Mouse (Mus musculus) megakaryocyte-erythroid progenitor cell, adult 5-6 weeks (primary cell): ENCODE data around the gene Snx32. TPM values are rescaled to one million over a fixed set of nuclear protein-coding genes. Genes with fewer than 3 reads are reported as not detected.

Experiments used
- total RNA-seq, 2 experiments: library from RNA; stranded (forward) in 1 of 2; stranded (reverse) in 1 of 2; fragments of 200-1000, 215-1000 nt in 1 of 2; fragments of >200 nt in 1 of 2; fragmentation: Nextera tagmentation in 1 of 2; gene quantifications; 2 replicates each; pipeline ENCODE4 v1.2.3; 2014 to 2017

Gene Snx32
- total RNA-seq, 2 experiments from 2014 or later = 4.6 to 6.6 TPM

Other genes starting within 250 kb of the Snx32 start
Only the 30 nearest of the 31 such genes appear.
- gene Sf3b2, start 215.1 kb downstream of the Snx32 start, total RNA-seq (2014; fragmentation: Nextera tagmentation) = 181 and 235 TPM in 2 replicates
- gene Sf3b2, start 215.1 kb downstream of the Snx32 start, total RNA-seq (2017) = 274 and 277 TPM in 2 replicates
- not detected in 2 replicates for gene Gal3st3, start 212.2 kb downstream of the Snx32 start, total RNA-seq (2014; fragmentation: Nextera tagmentation)
- gene Gal3st3, start 212.2 kb downstream of the Snx32 start, total RNA-seq (2017) = not detected in 2 replicates
- not detected in 2 replicates for gene Catsper1, start 174.8 kb downstream of the Snx32 start, total RNA-seq (2014; fragmentation: Nextera tagmentation)
- not detected in 2 replicates for gene Catsper1, start 174.8 kb downstream of the Snx32 start, total RNA-seq (2017)
- not detected in 2 replicates for gene Cst6, start 161.0 kb downstream of the Snx32 start, total RNA-seq (2014; fragmentation: Nextera tagmentation)
- gene Cst6, start 161.0 kb downstream of the Snx32 start, total RNA-seq (2017) = not detected in 2 replicates
- gene Eif1ad, start 143.8 kb downstream of the Snx32 start, total RNA-seq (2014; fragmentation: Nextera tagmentation) = 50.1 and 56.4 TPM in 2 replicates
- gene Eif1ad, start 143.8 kb downstream of the Snx32 start, total RNA-seq (2017) = 54.6 and 60.4 TPM in 2 replicates
- gene Banf1, start 143.4 kb downstream of the Snx32 start, total RNA-seq (2014; fragmentation: Nextera tagmentation) = 502 and 521 TPM in 2 replicates
- 59.8 and 86.9 TPM in 2 replicates for gene Banf1, start 143.4 kb downstream of the Snx32 start, total RNA-seq (2017)
- 59.4 and 92.4 TPM in 2 replicates for gene Sart1, start 121.8 kb downstream of the Snx32 start, total RNA-seq (2014; fragmentation: Nextera tagmentation)
- gene Sart1, start 121.8 kb downstream of the Snx32 start, total RNA-seq (2017) = 82.3 and 123 TPM in 2 replicates
- not detected in 2 replicates for gene Tsga10ip, start 108.0 kb downstream of the Snx32 start, total RNA-seq (2014; fragmentation: Nextera tagmentation)
- not detected in 2 replicates for gene Tsga10ip, start 108.0 kb downstream of the Snx32 start, total RNA-seq (2017)
- gene Drap1, start 85.6 kb downstream of the Snx32 start, total RNA-seq (2014; fragmentation: Nextera tagmentation) = 167 and 178 TPM in 2 replicates
- 102 and 143 TPM in 2 replicates for gene Drap1, start 85.6 kb downstream of the Snx32 start, total RNA-seq (2017)
- 33.1 and 34.7 TPM in 2 replicates for gene AI837181, start 85.4 kb downstream of the Snx32 start, total RNA-seq (2014; fragmentation: Nextera tagmentation)
- 5.7 and 11.1 TPM in 2 replicates for gene AI837181, start 85.4 kb downstream of the Snx32 start, total RNA-seq (2017)
- 0.66 and 1.1 TPM in 2 replicates for gene Fosl1, start 63.0 kb downstream of the Snx32 start, total RNA-seq (2014; fragmentation: Nextera tagmentation)
- gene Fosl1, start 63.0 kb downstream of the Snx32 start, total RNA-seq (2017) = 0.30 and 1.9 TPM in 2 replicates
- 2.6 and 2.9 TPM in 2 replicates for gene Ccdc85b, start 52.6 kb downstream of the Snx32 start, total RNA-seq (2014; fragmentation: Nextera tagmentation)
- 2.1 and 2.5 TPM in 2 replicates for gene Ccdc85b, start 52.6 kb downstream of the Snx32 start, total RNA-seq (2017)
- gene Fibp, start 49.9 kb downstream of the Snx32 start, total RNA-seq (2014; fragmentation: Nextera tagmentation) = 54.4 and 96.5 TPM in 2 replicates
- gene Fibp, start 49.9 kb downstream of the Snx32 start, total RNA-seq (2017) = 40.7 and 51.8 TPM in 2 replicates
- gene Ctsw, start 42.0 kb downstream of the Snx32 start, total RNA-seq (2014; fragmentation: Nextera tagmentation) = 4.9 and 10.5 TPM in 2 replicates
- 0.53 and 8.4 TPM in 2 replicates for gene Ctsw, start 42.0 kb downstream of the Snx32 start, total RNA-seq (2017)
- gene Efemp2, start 36.6 kb downstream of the Snx32 start, total RNA-seq (2014; fragmentation: Nextera tagmentation) = 2.3 TPM in 1 of 2 replicates, not detected in the other
- gene Efemp2, start 36.6 kb downstream of the Snx32 start, total RNA-seq (2017) = not detected in 2 replicates
- 24.6 and 40.6 TPM in 2 replicates for gene Mus81, start 22.1 kb downstream of the Snx32 start, total RNA-seq (2014; fragmentation: Nextera tagmentation)
- gene Mus81, start 22.1 kb downstream of the Snx32 start, total RNA-seq (2017) = 6.4 and 11.4 TPM in 2 replicates
- 862 and 969 TPM in 2 replicates for gene Cfl1, start 20.1 kb downstream of the Snx32 start, total RNA-seq (2014; fragmentation: Nextera tagmentation)
- 783 and 1,100 TPM in 2 replicates for gene Cfl1, start 20.1 kb downstream of the Snx32 start, total RNA-seq (2017)
- 1.6 and 4.6 TPM in 2 replicates for gene 1700020D05Rik, start 6.8 kb downstream of the Snx32 start, total RNA-seq (2014; fragmentation: Nextera tagmentation)
- gene 1700020D05Rik, start 6.8 kb downstream of the Snx32 start, total RNA-seq (2017) = 0.88 TPM in 1 of 2 replicates, not detected in the other
- not detected in 2 replicates for gene Ovol1, start 50.1 kb upstream of the Snx32 start, total RNA-seq (2014; fragmentation: Nextera tagmentation)
- gene Ovol1, start 50.1 kb upstream of the Snx32 start, total RNA-seq (2017) = not detected in 2 replicates
- 4.0 and 5.5 TPM in 2 replicates for gene Ap5b1, start 57.5 kb upstream of the Snx32 start, total RNA-seq (2014; fragmentation: Nextera tagmentation)
- gene Ap5b1, start 57.5 kb upstream of the Snx32 start, total RNA-seq (2017) = 1.4 and 4.3 TPM in 2 replicates
- gene Rnaseh2c, start 91.3 kb upstream of the Snx32 start, total RNA-seq (2014; fragmentation: Nextera tagmentation) = 173 and 247 TPM in 2 replicates
- 72.8 and 97.8 TPM in 2 replicates for gene Rnaseh2c, start 91.3 kb upstream of the Snx32 start, total RNA-seq (2017)
- gene Kat5, start 99.7 kb upstream of the Snx32 start, total RNA-seq (2014; fragmentation: Nextera tagmentation) = 46.2 and 55.6 TPM in 2 replicates
- 60.7 and 86.1 TPM in 2 replicates for gene Kat5, start 99.7 kb upstream of the Snx32 start, total RNA-seq (2017)
- 64.8 and 66.0 TPM in 2 replicates for gene Rela, start 126.9 kb upstream of the Snx32 start, total RNA-seq (2014; fragmentation: Nextera tagmentation)
- 36.1 and 49.7 TPM in 2 replicates for gene Rela, start 126.9 kb upstream of the Snx32 start, total RNA-seq (2017)
- 44.7 and 51.2 TPM in 2 replicates for gene Sipa1, start 153.2 kb upstream of the Snx32 start, total RNA-seq (2014; fragmentation: Nextera tagmentation)
- gene Sipa1, start 153.2 kb upstream of the Snx32 start, total RNA-seq (2017) = 16.4 and 16.5 TPM in 2 replicates
- gene Map3k11, start 178.2 kb upstream of the Snx32 start, total RNA-seq (2014; fragmentation: Nextera tagmentation) = 17.8 and 18.3 TPM in 2 replicates
- gene Map3k11, start 178.2 kb upstream of the Snx32 start, total RNA-seq (2017) = 10.9 and 15.8 TPM in 2 replicates
- 55.8 and 72.0 TPM in 2 replicates for gene Pcnx3, start 178.4 kb upstream of the Snx32 start, total RNA-seq (2014; fragmentation: Nextera tagmentation)
- 8.2 and 14.4 TPM in 2 replicates for gene Pcnx3, start 178.4 kb upstream of the Snx32 start, total RNA-seq (2017)
- not detected in 2 replicates for gene Kcnk7, start 193.8 kb upstream of the Snx32 start, total RNA-seq (2014; fragmentation: Nextera tagmentation)
- 0.19 TPM in 1 of 2 replicates, not detected in the other for gene Kcnk7, start 193.8 kb upstream of the Snx32 start, total RNA-seq (2017)
- gene Ehbp1l1, start 215.8 kb upstream of the Snx32 start, total RNA-seq (2014; fragmentation: Nextera tagmentation) = 43.9 and 46.1 TPM in 2 replicates
- gene Ehbp1l1, start 215.8 kb upstream of the Snx32 start, total RNA-seq (2017) = 42.4 and 43.6 TPM in 2 replicates
- gene Fam89b, start 219.1 kb upstream of the Snx32 start, total RNA-seq (2014; fragmentation: Nextera tagmentation) = 34.3 and 35.1 TPM in 2 replicates
- gene Fam89b, start 219.1 kb upstream of the Snx32 start, total RNA-seq (2017) = 12.5 and 13.3 TPM in 2 replicates
- 3.5 and 4.4 TPM in 2 replicates for gene Ltbp3, start 230.4 kb upstream of the Snx32 start, total RNA-seq (2014; fragmentation: Nextera tagmentation)
- gene Ltbp3, start 230.4 kb upstream of the Snx32 start, total RNA-seq (2017) = 3.4 TPM in 2 replicates